Mouse (Mus musculus) lung, postnatal 0 days (tissue): ENCODE data around the gene Gm20219. TPM values are rescaled to one million over a fixed set of nuclear protein-coding genes. Genes with fewer than 3 reads are reported as not detected.

Experiments
- ATAC-seq: fragments of 200-750 bp; cut with Nextera tagmentation; 2 replicates; pipeline ENCODE4 v1.8.0; 2017; ENCODE audit warnings: moderate library complexity
- DNase-seq: peaks from one replicate; pipeline ENCODE4 v3.0.0-alpha.2; 2016; ENCODE audit warnings: low spot score
- H3K27ac ChIP-seq: fragments of 300-500 bp; sonication (generic); 2 replicates; pipeline ENCODE4 v1.5.1; 2014; ENCODE audit warnings: antibody characterized with exemption, mild to moderate bottlenecking, low read length, mixed read lengths
- H3K27me3 ChIP-seq: fragments of 300-500 bp; sonication (generic); replicated peaks from 2 replicates; pipeline ENCODE4 v1.6.1; 2014; ENCODE audit warnings: low read length, mixed read lengths; ENCODE audit not compliant: insufficient read depth
- H3K36me3 ChIP-seq: fragments of 300-500 bp; sonication (generic); 2 replicates; pipeline ENCODE4 v1.6.1; 2014; ENCODE audit warnings: low read length, mixed read lengths; ENCODE audit not compliant: insufficient read depth
- H3K4me1 ChIP-seq: fragments of 300-500 bp; sonication (generic); 2 replicates; pipeline ENCODE4 v1.6.1; 2014; ENCODE audit warnings: antibody characterized with exemption, low read depth, low read length, mixed read lengths; ENCODE audit not compliant: insufficient read depth
- H3K4me2 ChIP-seq: fragments of 300-500 bp; sonication (generic); replicated peaks from 2 replicates; pipeline ENCODE4 v1.6.1; 2014; ENCODE audit warnings: low read depth, mild to moderate bottlenecking, low read length, moderate library complexity, mixed read lengths
- H3K4me3 ChIP-seq: fragments of 300-500 bp; sonication (generic); 2 replicates; pipeline ENCODE4 v1.5.1; 2014; ENCODE audit warnings: low read depth, low read length
- H3K9ac ChIP-seq: fragments of 300-500 bp; sonication (generic); replicated peaks from 2 replicates; pipeline ENCODE4 v1.6.1; 2014; ENCODE audit warnings: low read depth, mild to moderate bottlenecking
- H3K9me3 ChIP-seq: fragments of 300-500 bp; sonication (generic); 2 replicates; pipeline ENCODE4 v1.6.1; 2016; ENCODE audit warnings: low read length, mixed read lengths
- CTCF ChIP-seq: IDR thresholded peaks from 2 replicates; pipeline ENCODE4 v1.5.1; 2016; ENCODE audit warnings: antibody characterized with exemption, mild to moderate bottlenecking
- EP300 ChIP-seq: IDR thresholded peaks from 2 replicates; pipeline ENCODE4 v1.6.1; 2016; ENCODE audit warnings: antibody characterized with exemption, mild to moderate bottlenecking, control low read depth
- WGBS: fragments of 180-500 bp; shearing (Covaris S2); extraction: QIAGEN DNeasy Blood & Tissue Kit; methylation state at CpG from one replicate; pipeline ENCODE4 v1.1.7; 2014; 5-methylcytosine and 5-hydroxymethylcytosine counted together
- polyA plus RNA-seq: library from polyadenylated mRNA; unstranded; fragments of >200 nt; fragmentation: Nextera tagmentation; extraction: Ambion mirVana; gene quantifications from 2 replicates; pipeline ENCODE4 v1.2.1, GENCODE M21; 2015

Gene Gm20219
- polyA plus RNA-seq, 1 experiment from 2014 or later = 3.5 TPM

- no peaks in the 10 kb centered on the region for H3K36me3 ChIP-seq
Measured at GRCm38 (mm10) chr17:56548605-56549105, 5.5 kb downstream of the Gm20219 start.

GRCm38 (mm10) chr17:56547846-56548604 lies 6.2 kb downstream of the Gm20219 start:
- no peak overlapping the region for H3K4me3 ChIP-seq
- no peak overlapping the region for H3K4me2 ChIP-seq
- H3K27ac ChIP-seq = no peak overlapping the region
- H3K4me1 ChIP-seq = no peaks in the 10 kb centered on the region
- TF ChIP-seq EP300 (no peak), CTCF (peak; percentile 37)
- H3K36me3 ChIP-seq = no peaks in the 10 kb centered on the region
- ATAC-seq = no peak
- DNase-seq = no peak
- no peak overlapping the region for H3K9ac ChIP-seq
- no peaks in the 10 kb centered on the region for H3K9me3 ChIP-seq
- 61% methylated on average over 9 of the region's 9 CpGs for WGBS
- no peaks in the 10 kb centered on the region for H3K27me3 ChIP-seq

More at GRCm38 (mm10) chr17:56548605-56549105, 5.5 kb downstream of the Gm20219 start:
- no peaks in the 10 kb centered on the region for H3K4me1 ChIP-seq
- H3K27me3 ChIP-seq = no peaks in the 10 kb centered on the region
- no peak overlapping the region for H3K9ac ChIP-seq
- no peak overlapping the region for H3K4me3 ChIP-seq
- H3K9me3 ChIP-seq = no peaks in the 10 kb centered on the region
- no peak overlapping the region for H3K27ac ChIP-seq
- WGBS = 67% methylated on average over 4 of the region's 4 CpGs
- TF ChIP-seq EP300 = no peak
- TF ChIP-seq CTCF = no peak
- DNase-seq = no peak
- no peak for ATAC-seq
- no peak overlapping the region for H3K4me2 ChIP-seq

- H3K4me3 ChIP-seq = no peak overlapping the region
- WGBS = 69% methylated on average over 17 of the region's 17 CpGs
- no peak overlapping the region for H3K4me2 ChIP-seq
- H3K27ac ChIP-seq = no peak overlapping the region
- TF ChIP-seq EP300 = no peak
- no peak for TF ChIP-seq CTCF
- H3K9me3 ChIP-seq = no peaks in the 10 kb centered on the region
- no peaks in the 10 kb centered on the region for H3K36me3 ChIP-seq
- H3K4me1 ChIP-seq = no peaks in the 10 kb centered on the region
- DNase-seq (no peak), ATAC-seq (no peak)
- H3K9ac ChIP-seq = no peak overlapping the region
- H3K27me3 ChIP-seq = no peaks in the 10 kb centered on the region
Measured at GRCm38 (mm10) chr17:56547116-56547845, 6.9 kb downstream of the Gm20219 start.

- Histone ChIP-seq H3K36me3 (no peaks in the 10 kb centered on the region), H3K27me3 (no peaks in the 10 kb centered on the region), H3K4me1 (no peaks in the 10 kb centered on the region), H3K27ac (no peak overlapping the region), H3K9ac (no peak overlapping the region), H3K4me2 (no peak overlapping the region), H3K9me3 (no peaks in the 10 kb centered on the region), H3K4me3 (no peak overlapping the region)
- ATAC-seq = no peak
- no peak for DNase-seq
- TF ChIP-seq EP300 (no peak), CTCF (no peak)
- WGBS = 81% methylated on average over 5 of the region's 5 CpGs
Measured at GRCm38 (mm10) chr17:56546576-56546975, 7.6 kb downstream of the Gm20219 start.

GRCm38 (mm10) chr17:56545945-56546344 lies 8.2 kb downstream of the Gm20219 start:
- no peak overlapping the region for H3K4me2 ChIP-seq
- no peaks in the 10 kb centered on the region for H3K9me3 ChIP-seq
- no peak for TF ChIP-seq CTCF
- no peak for TF ChIP-seq EP300
- WGBS = 56% methylated on average over 1 of the region's 1 CpGs
- no peak overlapping the region for H3K27ac ChIP-seq
- no peak for DNase-seq
- no peak overlapping the region for H3K9ac ChIP-seq
- H3K4me3 ChIP-seq = no peak overlapping the region
- no peak for ATAC-seq
- H3K4me1 ChIP-seq = no peaks in the 10 kb centered on the region
- no peaks in the 10 kb centered on the region for H3K36me3 ChIP-seq
- H3K27me3 ChIP-seq = no peaks in the 10 kb centered on the region

- Histone ChIP-seq H3K4me2 (no peak overlapping the region), H3K4me3 (no peak overlapping the region), H3K9me3 (no peaks in the 10 kb centered on the region), H3K9ac (no peak overlapping the region), H3K36me3 (no peaks in the 10 kb centered on the region), H3K27ac (no peak overlapping the region), H3K27me3 (no peaks in the 10 kb centered on the region), H3K4me1 (no peaks in the 10 kb centered on the region)
- no peak for TF ChIP-seq CTCF
- TF ChIP-seq EP300 = no peak
- ATAC-seq (no peak), DNase-seq (no peak)
- 75% methylated on average over 7 of the region's 7 CpGs for WGBS
Measured at GRCm38 (mm10) chr17:56544699-56545387, 9.3 kb downstream of the Gm20219 start.
